Mouse (Mus musculus) embryonic facial prominence, embryonic 15.5 days (tissue): ENCODE measurements at regions not wholly inside any gene's neighbourhood (a gene's known extent, or its start where the extent isn't known, plus 50 kb on each side); places are given as distances from the start of the nearest gene placed in this dataset.
"Not testable (repeated sequence)": the region's sequence is repeated elsewhere in the genome, so short reads cannot be mapped to it uniquely, and the experiment has no call there.

Source experiments
- ATAC-seq: fragments of 200-750 bp; cut with Nextera tagmentation; 2 replicates; pipeline ENCODE4 v1.8.0; 2017; ENCODE audit warnings: low read depth, moderate TSS enrichment; ENCODE audit not compliant: insufficient number of reproducible peaks, low FRiP score, low TSS enrichment
- H3K27ac ChIP-seq: fragments of 300-500 bp; sonication (generic); replicated peaks from 2 replicates; pipeline ENCODE4 v1.5.1; 2015; ENCODE audit warnings: mild to moderate bottlenecking, inconsistent platforms
- H3K27me3 ChIP-seq: fragments of 300-500 bp; sonication (generic); 2 replicates; pipeline ENCODE4 v1.6.1; 2015; ENCODE audit warnings: inconsistent platforms
- H3K36me3 ChIP-seq: fragments of 300-500 bp; sonication (generic); 2 replicates; pipeline ENCODE4 v1.6.1; 2015; ENCODE audit warnings: mild to moderate bottlenecking, inconsistent platforms
- H3K4me1 ChIP-seq: fragments of 300-500 bp; sonication (generic); 2 replicates; pipeline ENCODE4 v1.6.1; 2015; ENCODE audit warnings: inconsistent platforms
- H3K4me2 ChIP-seq: fragments of 300-500 bp; sonication (generic); replicated peaks from 2 replicates; pipeline ENCODE4 v1.6.1; 2015; ENCODE audit warnings: mild to moderate bottlenecking, inconsistent platforms
- H3K4me3 ChIP-seq: fragments of 300-500 bp; sonication (generic); replicated peaks from 2 replicates; pipeline ENCODE4 v1.5.1; 2015; ENCODE audit warnings: mild to moderate bottlenecking, inconsistent platforms
- H3K9ac ChIP-seq: fragments of 300-500 bp; sonication (generic); 2 replicates; pipeline ENCODE4 v1.6.1; 2015; ENCODE audit warnings: inconsistent platforms
- H3K9me3 ChIP-seq: fragments of 300-500 bp; sonication (generic); replicated peaks from 2 replicates; pipeline ENCODE4 v1.6.1; 2016; ENCODE audit warnings: inconsistent platforms
- WGBS: fragments of 180-500 bp; shearing (Covaris S2); methylation state at CpG from one replicate; pipeline ENCODE4 v1.1.7; 2015; 5-methylcytosine and 5-hydroxymethylcytosine counted together

- Histone ChIP-seq H3K4me3 (no peak overlapping the region), H3K9me3 (no peaks in the 10 kb centered on the region), H3K27ac (no peak overlapping the region), H3K27me3 (no peaks in the 10 kb centered on the region), H3K4me2 (no peak overlapping the region), H3K36me3 (no peaks in the 10 kb centered on the region), H3K9ac (no peak overlapping the region), H3K4me1 (no peaks in the 10 kb centered on the region)
- no peak for ATAC-seq
- WGBS: 80% methylated on average over 1 of the region's 1 CpGs
Measured at GRCm38 (mm10) chr19:18015371-18015770, 177.9 kb upstream of the Pcsk5 start.

DNA sequence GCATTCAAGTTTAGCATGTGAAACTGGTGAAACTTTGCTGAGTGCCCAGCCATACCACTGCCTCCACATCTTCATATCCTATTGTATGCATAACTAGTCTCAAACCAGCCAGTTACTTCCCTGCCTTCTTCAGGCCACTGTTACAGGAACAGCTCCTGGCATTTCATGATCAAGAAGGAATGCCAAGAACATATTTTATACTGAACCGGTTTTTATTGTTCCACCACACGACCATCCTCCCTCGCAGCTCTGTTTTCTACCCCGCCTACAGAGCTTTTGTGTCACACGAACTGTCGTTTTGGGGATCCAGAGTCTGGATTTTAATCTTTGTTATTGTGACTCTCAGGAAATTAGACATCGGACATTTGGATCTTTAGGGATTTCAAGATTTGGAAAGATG lies 174.6 kb upstream of the Pcsk5 start:
- H3K27me3 ChIP-seq: no peaks in the 10 kb centered on the region
- 74% methylated on average over 7 of the region's 7 CpGs for WGBS
- no peaks in the 10 kb centered on the region for H3K36me3 ChIP-seq
- H3K4me3 ChIP-seq: no peak overlapping the region
- no peak overlapping the region for H3K27ac ChIP-seq
- no peak for ATAC-seq
- H3K9me3 ChIP-seq: no peaks in the 10 kb centered on the region
- no peak overlapping the region for H3K9ac ChIP-seq
- H3K4me2 ChIP-seq: no peak overlapping the region
- no peaks in the 10 kb centered on the region for H3K4me1 ChIP-seq

- Histone ChIP-seq H3K27ac (no peak overlapping the region), H3K4me1 (no peaks in the 10 kb centered on the region), H3K4me2 (no peak overlapping the region), H3K4me3 (no peak overlapping the region), H3K9ac (no peak overlapping the region), H3K9me3 (no peaks in the 10 kb centered on the region), H3K27me3 (no peaks in the 10 kb centered on the region), H3K36me3 (no peaks in the 10 kb centered on the region)
- 79% methylated on average over 3 of the region's 3 CpGs for WGBS
- ATAC-seq: no peak
Measured at GRCm38 (mm10) chr19:17997561-17997960, 160.1 kb upstream of the Pcsk5 start.

GRCm38 (mm10) chr19:17983416-17983815 lies 146.0 kb upstream of the Pcsk5 start:
- 91% methylated on average over 1 of the region's 1 CpGs for WGBS
- ATAC-seq: no peak
- H3K4me3 ChIP-seq: no peak overlapping the region

DNA sequence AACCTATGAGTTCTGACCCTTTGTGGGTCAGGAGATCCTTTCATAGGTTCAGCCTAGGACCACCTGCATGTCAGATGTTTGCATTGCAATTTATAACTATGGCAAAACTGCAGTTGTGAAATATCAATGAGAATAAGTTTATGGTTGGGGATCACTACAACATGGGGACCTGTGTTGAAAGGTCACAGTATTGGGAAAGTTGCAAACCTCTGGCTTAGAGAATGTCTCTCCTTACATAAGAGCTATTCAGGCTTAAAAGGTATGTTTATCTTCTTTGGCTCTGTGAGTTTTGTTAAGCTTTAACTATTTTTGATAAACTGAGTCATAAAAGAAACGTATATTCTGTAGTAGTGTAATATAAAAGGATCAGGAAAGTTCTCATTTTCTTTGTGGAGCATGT lies 128.1 kb upstream of the Pcsk5 start:
- H3K4me3 ChIP-seq: no peak overlapping the region
- no peak overlapping the region for H3K27ac ChIP-seq
- H3K4me2 ChIP-seq: no peak overlapping the region
- H3K27me3 ChIP-seq: no peaks in the 10 kb centered on the region
- H3K36me3 ChIP-seq: no peaks in the 10 kb centered on the region
- no peaks in the 10 kb centered on the region for H3K9me3 ChIP-seq
- H3K4me1 ChIP-seq: no peaks in the 10 kb centered on the region
- ATAC-seq: no peak
- H3K9ac ChIP-seq: no peak overlapping the region
- WGBS: 85% methylated on average over 1 of the region's 1 CpGs

More at GRCm38 (mm10) chr19:17983416-17983815, 146.0 kb upstream of the Pcsk5 start:
- Histone ChIP-seq H3K27me3 (no peaks in the 10 kb centered on the region), H3K4me2 (no peak overlapping the region), H3K4me1 (no peaks in the 10 kb centered on the region), H3K9me3 (no peaks in the 10 kb centered on the region), H3K27ac (no peak overlapping the region), H3K9ac (no peak overlapping the region), H3K36me3 (no peaks in the 10 kb centered on the region)

DNA sequence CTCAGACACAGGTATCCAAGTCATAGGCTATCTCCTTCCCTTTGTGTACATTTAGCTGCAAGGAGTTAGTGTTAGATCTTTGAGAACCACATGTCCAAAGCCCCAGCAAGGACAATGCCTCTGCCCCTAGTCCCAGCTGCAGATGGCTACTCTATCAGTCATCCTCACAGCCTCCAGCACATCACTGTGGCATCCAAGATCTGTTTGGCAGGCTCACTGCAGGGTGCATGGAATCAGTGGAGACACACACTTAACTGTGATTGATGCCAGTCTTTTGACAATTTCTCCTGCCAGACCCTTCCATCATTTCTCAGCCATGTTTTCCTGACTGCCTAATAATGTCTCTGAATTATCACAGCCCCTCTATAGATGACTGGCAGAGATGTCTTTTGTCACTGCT lies 121.0 kb upstream of the Pcsk5 start:
- Histone ChIP-seq H3K27ac (no peak overlapping the region), H3K4me2 (no peak overlapping the region), H3K4me1 (no peaks in the 10 kb centered on the region), H3K27me3 (no peaks in the 10 kb centered on the region), H3K4me3 (no peak overlapping the region), H3K36me3 (no peaks in the 10 kb centered on the region), H3K9me3 (no peaks in the 10 kb centered on the region), H3K9ac (no peak overlapping the region)
- no peak for ATAC-seq

DNA sequence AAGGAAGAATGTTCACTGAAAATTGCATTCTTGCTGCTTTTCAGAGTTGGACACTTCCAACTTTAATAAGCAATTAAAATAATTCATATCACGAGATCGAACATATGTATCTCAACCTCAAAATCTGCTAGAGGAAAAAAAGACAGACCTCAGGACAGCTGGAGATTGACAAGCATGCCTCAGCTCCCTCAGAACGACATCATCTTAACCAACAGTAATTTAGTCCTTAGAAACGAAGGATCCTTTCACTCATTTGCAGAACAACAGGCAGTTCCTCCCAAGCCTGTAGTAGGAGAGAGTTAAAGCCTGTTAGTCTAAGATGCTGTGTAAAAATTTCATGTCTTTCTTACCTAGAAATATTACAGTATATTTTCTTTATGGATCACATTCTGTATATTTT lies 95.2 kb upstream of the Pcsk5 start:
- no peak overlapping the region for H3K27ac ChIP-seq
- H3K4me1 ChIP-seq: no peaks in the 10 kb centered on the region
- H3K9me3 ChIP-seq: no peaks in the 10 kb centered on the region
- no peak overlapping the region for H3K9ac ChIP-seq
- WGBS: 61% methylated on average over 4 of the region's 4 CpGs
- no peak for ATAC-seq
- no peak overlapping the region for H3K4me2 ChIP-seq
- no peak overlapping the region for H3K4me3 ChIP-seq
- H3K27me3 ChIP-seq: no peaks in the 10 kb centered on the region
- H3K36me3 ChIP-seq: no peaks in the 10 kb centered on the region

- not testable (repeated sequence) for H3K4me1 ChIP-seq, H3K4me3 ChIP-seq, H3K27me3 ChIP-seq, H3K9me3 ChIP-seq, H3K4me2 ChIP-seq, H3K9ac ChIP-seq, H3K36me3 ChIP-seq, H3K27ac ChIP-seq, ATAC-seq
- WGBS: 95% methylated on average over 8 of the region's 8 CpGs
Measured at GRCm38 (mm10) chr19:17927121-17927520, 89.7 kb upstream of the Pcsk5 start.

DNA sequence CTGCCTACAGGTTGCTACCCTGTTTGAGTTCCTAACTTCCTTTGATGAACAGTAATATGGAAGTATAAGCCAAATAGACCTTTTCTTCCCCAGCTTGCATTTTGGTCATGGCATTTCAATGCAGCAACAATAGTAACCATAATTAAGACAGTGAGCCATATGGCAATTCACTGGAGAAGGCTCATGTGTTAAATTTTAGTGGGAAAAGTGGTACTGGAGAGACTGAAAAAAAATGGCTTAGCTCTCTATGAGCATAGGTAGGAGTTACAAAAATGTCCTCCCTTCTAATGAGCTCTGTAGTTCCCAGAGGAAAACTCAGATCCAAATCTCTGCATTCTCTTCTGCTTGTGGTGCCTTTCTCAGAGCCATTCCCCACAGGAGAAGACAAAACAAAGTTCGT lies 70.1 kb upstream of the Pcsk5 start:
- H3K4me2 ChIP-seq: no peak overlapping the region
- WGBS: 66% methylated on average over 1 of the region's 1 CpGs

DNA sequence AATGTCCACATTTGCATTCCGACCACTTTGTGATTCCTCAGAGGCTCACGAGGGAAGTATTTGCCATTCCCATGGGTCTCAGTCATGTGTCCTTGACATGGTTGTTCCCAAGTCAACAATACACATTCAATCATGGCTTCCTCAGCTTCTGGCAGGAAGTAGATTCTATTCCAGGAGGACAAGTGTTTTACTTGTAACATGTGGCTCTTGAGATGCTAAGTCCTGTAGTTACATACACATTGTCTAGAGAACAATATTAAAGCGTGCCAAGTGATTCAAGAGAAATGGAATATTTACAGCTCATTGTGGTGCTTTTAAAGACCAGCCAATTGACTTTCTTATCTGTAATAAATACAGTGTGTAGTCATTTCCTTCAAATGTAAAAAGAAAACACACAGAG lies 66.7 kb upstream of the Pcsk5 start:
- Histone ChIP-seq H3K9me3 (no peaks in the 10 kb centered on the region), H3K4me2 (no peak overlapping the region), H3K27ac (no peak overlapping the region), H3K9ac (no peak overlapping the region), H3K4me1 (no peaks in the 10 kb centered on the region), H3K27me3 (no peaks in the 10 kb centered on the region), H3K4me3 (no peak overlapping the region), H3K36me3 (no peaks in the 10 kb centered on the region)
- ATAC-seq: no peak
- WGBS: 82% methylated on average over 3 of the region's 3 CpGs

More for the DNA sequence above, 70.1 kb upstream of the Pcsk5 start:
- no peak for ATAC-seq
- H3K4me3 ChIP-seq: no peak overlapping the region
- no peaks in the 10 kb centered on the region for H3K27me3 ChIP-seq
- H3K4me1 ChIP-seq: no peaks in the 10 kb centered on the region
- H3K27ac ChIP-seq: no peak overlapping the region
- H3K36me3 ChIP-seq: no peaks in the 10 kb centered on the region
- H3K9me3 ChIP-seq: no peaks in the 10 kb centered on the region
- no peak overlapping the region for H3K9ac ChIP-seq

DNA sequence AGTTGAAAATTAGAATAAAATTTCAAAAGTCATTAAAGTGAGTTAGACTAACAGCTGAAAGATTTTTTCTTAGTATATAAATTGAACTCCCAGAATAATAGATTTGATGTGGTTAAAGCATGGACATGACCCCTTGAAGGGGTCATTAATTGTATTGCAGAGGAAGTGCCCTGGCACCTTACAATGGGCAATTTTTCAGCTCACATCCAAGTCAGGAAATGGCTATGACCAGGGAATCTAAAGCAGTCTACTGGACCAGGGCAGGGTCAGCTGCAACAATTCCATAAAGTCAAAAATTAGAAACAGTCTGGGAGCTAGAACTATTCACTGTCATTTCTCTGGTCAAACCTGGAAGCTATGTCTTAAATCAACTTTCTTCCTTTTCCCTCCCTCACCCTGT lies 55.2 kb upstream of the Pcsk5 start:
- Histone ChIP-seq H3K27ac (no peak overlapping the region), H3K4me2 (no peak overlapping the region), H3K4me1 (no peaks in the 10 kb centered on the region), H3K9me3 (no peaks in the 10 kb centered on the region), H3K36me3 (no peaks in the 10 kb centered on the region), H3K27me3 (no peaks in the 10 kb centered on the region), H3K9ac (no peak overlapping the region), H3K4me3 (no peak overlapping the region)
- no peak for ATAC-seq
